Mouse (Mus musculus) ovary, postnatal 14 days (tissue): ENCODE measurements at regions not wholly inside any gene's neighbourhood (a gene's known extent, or its start where the extent isn't known, plus 50 kb on each side); places are given as distances from the start of the nearest gene placed in this dataset.

Source experiments
- DNase-seq: peaks from one replicate; pipeline ENCODE4 v3.0.0; 2022; ENCODE audit warnings: low spot score

- no peak for DNase-seq
Measured at GRCm38 (mm10) chr13:19883896-19884658, 60.0 kb upstream of the Gpr141 start.

GRCm38 (mm10) chr13:19882889-19883288 lies 58.8 kb upstream of the Gpr141 start:
- DNase-seq, result no peak

- no peak for DNase-seq
Measured at GRCm38 (mm10) chr13:19881772-19882171, 57.7 kb upstream of the Gpr141 start.

GRCm38 (mm10) chr13:19874621-19875249 lies 50.7 kb upstream of the Gpr141 start:
- DNase-seq, result no peak
